Mouse (Mus musculus) CH12.LX (cell line): ENCODE measurements at regions not wholly inside any gene's neighbourhood (a gene's known extent, or its start where the extent isn't known, plus 50 kb on each side); places are given as distances from the start of the nearest gene placed in this dataset.

ENCODE experiments used
- DNase-seq: peaks from one replicate; pipeline ENCODE4 v3.0.0-alpha.2; 2013; ENCODE audit errors: extremely low read depth
- H3K27ac ChIP-seq: 2 replicates; pipeline ENCODE4 v1.5.1; 2012; ENCODE audit warnings: low read depth, mild to moderate bottlenecking, control low read depth, moderate library complexity; ENCODE audit not compliant: insufficient read depth
- H3K27me3 ChIP-seq: replicated peaks from 2 replicates; pipeline ENCODE3; 2012; ENCODE audit warnings: inconsistent platforms
- H3K36me3 ChIP-seq, 2 experiments: replicated peaks in 1 of 2; 2 replicates each; pipeline versions ENCODE3 to v1.6.1; 2012; ENCODE audit warnings: inconsistent platforms in 1 of 2, low read length in 1 of 2, mild to moderate bottlenecking in 1 of 2, mixed read lengths in 1 of 2, moderate library complexity in 1 of 2; ENCODE audit not compliant: control insufficient read depth in 1 of 2, insufficient read depth in 1 of 2
- H3K4me1 ChIP-seq, 2 experiments: 2 replicates each; pipeline ENCODE4 v1.6.1; 2012; ENCODE audit warnings: inconsistent platforms in 1 of 2, moderate library complexity in 1 of 2; ENCODE audit not compliant: insufficient read depth in 2 of 2, control insufficient read depth in 1 of 2
- H3K4me2 ChIP-seq: 2 replicates; pipeline ENCODE4 v1.6.1; 2012; ENCODE audit warnings: low read depth, mild to moderate bottlenecking, control low read depth; ENCODE audit not compliant: poor library complexity, insufficient read depth, severe bottlenecking
- H3K4me3 ChIP-seq, 3 experiments: fragments of 150-350 bp in 1 of 3; sonication (generic) in 1 of 3; replicated peaks in 1 of 3; 2 replicates each; pipeline versions ENCODE3 to v1.5.1; 2011 to 2012; ENCODE audit warnings: low read depth in 2 of 3, low read length in 2 of 3, mild to moderate bottlenecking in 2 of 3, moderate library complexity in 2 of 3, control low read depth in 1 of 3, improper control_type of control experiment in 1 of 3, inconsistent platforms in 1 of 3, mixed read lengths in 1 of 3; ENCODE audit not compliant: poor library complexity in 1 of 3
- H3K79me2 ChIP-seq: replicated peaks from 2 replicates; pipeline ENCODE4 v1.6.1; 2012; ENCODE audit warnings: mild to moderate bottlenecking, moderate library complexity; ENCODE audit not compliant: control insufficient read depth, poor library complexity, insufficient read depth, severe bottlenecking; ENCODE audit errors: extremely low read depth
- H3K9ac ChIP-seq: 2 replicates; pipeline ENCODE4 v1.6.1; 2012; ENCODE audit warnings: low read depth, mild to moderate bottlenecking, control low read depth, moderate library complexity; ENCODE audit not compliant: insufficient read depth
- H3K9me3 ChIP-seq: replicated peaks from 2 replicates; pipeline ENCODE3; 2012; ENCODE audit warnings: low read length, inconsistent platforms, mixed read lengths
- CHD2 ChIP-seq: IDR thresholded peaks from 2 replicates; pipeline ENCODE4 v1.6.1; 2011; ENCODE audit warnings: low read length, improper control_type of control experiment
- E2F4 ChIP-seq: IDR thresholded peaks from 2 replicates; pipeline ENCODE4 v1.6.1; 2011; ENCODE audit warnings: low read depth, low read length, improper control_type of control experiment; ENCODE audit not compliant: insufficient replicate concordance
- ELF1 ChIP-seq: IDR thresholded peaks from 2 replicates; pipeline ENCODE4 v1.6.1; 2014; ENCODE audit warnings: low read depth, mild to moderate bottlenecking, inconsistent platforms, low read length, improper control_type of control experiment
- EP300 ChIP-seq: IDR thresholded peaks from 2 replicates; pipeline ENCODE4 v1.6.1; 2011; ENCODE audit warnings: low read length, improper control_type of control experiment
- ETS1 ChIP-seq: conservative IDR thresholded peaks from 2 replicates; pipeline ENCODE4 v1.6.1; 2012; ENCODE audit warnings: low read depth, mild to moderate bottlenecking, inconsistent platforms, low read length, improper control_type of control experiment, moderate library complexity
- IRF4 ChIP-seq: IDR thresholded peaks from 2 replicates; pipeline ENCODE4 v1.6.1; 2014; ENCODE audit warnings: low read depth, mild to moderate bottlenecking, inconsistent platforms, low read length, improper control_type of control experiment
- JUN ChIP-seq: IDR thresholded peaks from 2 replicates; pipeline ENCODE4 v1.6.1; 2011; ENCODE audit warnings: low read depth, mild to moderate bottlenecking, low read length, improper control_type of control experiment, moderate library complexity; ENCODE audit not compliant: insufficient read depth
- JUND ChIP-seq: conservative IDR thresholded peaks from 2 replicates; pipeline ENCODE4 v1.6.1; 2011; ENCODE audit warnings: low read depth, low read length, improper control_type of control experiment
- MAX ChIP-seq: IDR thresholded peaks from 2 replicates; pipeline ENCODE4 v1.6.1; 2011; ENCODE audit warnings: low read length, improper control_type of control experiment
- NELFE ChIP-seq: IDR thresholded peaks from 2 replicates; pipeline ENCODE4 v1.6.1; 2011; ENCODE audit warnings: low read depth, low read length, improper control_type of control experiment
- NRF1 ChIP-seq: IDR thresholded peaks from 2 replicates; pipeline ENCODE4 v1.6.1; 2014; ENCODE audit warnings: low read depth, mild to moderate bottlenecking, inconsistent platforms, low read length, improper control_type of control experiment, moderate library complexity
- POLR2A ChIP-seq: IDR thresholded peaks from 2 replicates; pipeline ENCODE4 v1.6.1; 2011; ENCODE audit warnings: low read depth, mild to moderate bottlenecking, improper control_type of control experiment, low read length
- POLR2AphosphoS2 ChIP-seq: IDR thresholded peaks from 2 replicates; pipeline ENCODE4 v1.6.1; 2011; ENCODE audit warnings: low read depth, low read length, improper control_type of control experiment
- RAD21 ChIP-seq: IDR thresholded peaks from 2 replicates; pipeline ENCODE4 v1.6.1; 2011; ENCODE audit warnings: low read depth, mild to moderate bottlenecking, low read length, improper control_type of control experiment, moderate library complexity
- RCOR1 ChIP-seq: conservative IDR thresholded peaks from 2 replicates; pipeline ENCODE4 v1.6.1; 2012; ENCODE audit warnings: low read depth, mild to moderate bottlenecking, inconsistent platforms, low read length, improper control_type of control experiment
- SIN3A ChIP-seq: IDR thresholded peaks from 2 replicates; pipeline ENCODE4 v1.6.1; 2012; ENCODE audit warnings: low read length, improper control_type of control experiment, inconsistent platforms
- SMC3 ChIP-seq: IDR thresholded peaks from 2 replicates; pipeline ENCODE4 v1.6.1; 2011; ENCODE audit warnings: low read depth, low read length, improper control_type of control experiment
- USF2 ChIP-seq: conservative IDR thresholded peaks from 2 replicates; pipeline ENCODE4 v1.6.1; 2011; ENCODE audit warnings: low read depth, low read length, improper control_type of control experiment
- ZC3H11A ChIP-seq: IDR thresholded peaks from 2 replicates; pipeline ENCODE4 v1.6.1; 2012; ENCODE audit warnings: low read depth, mild to moderate bottlenecking, inconsistent platforms, low read length, improper control_type of control experiment
- ZNF384 ChIP-seq: IDR thresholded peaks from 2 replicates; pipeline ENCODE4 v1.6.1; 2012; ENCODE audit warnings: low read depth, low read length, improper control_type of control experiment, inconsistent platforms
- dilution Hi-C: fragments of 300-500 bp; cut with MboI; formaldehyde crosslinking; loops from 2 replicates; pipeline ENCODE4 v1.14.3; 2020; ENCODE audit warnings: low sequenced_read_pairs; ENCODE audit not compliant: extremely low pct_unique_long_range_greater_than_20kb, extremely low pct_ligation_motif_present
- in situ Hi-C: fragments of 300-500 bp; cut with MboI; formaldehyde crosslinking; loops from 3 replicates; pipeline ENCODE4 v1.14.3; 2019; ENCODE audit warnings: low sequenced_read_pairs, low pct_ligation_motif_present, low pct_unique_long_range_greater_than_20kb, mixed read lengths

DNA sequence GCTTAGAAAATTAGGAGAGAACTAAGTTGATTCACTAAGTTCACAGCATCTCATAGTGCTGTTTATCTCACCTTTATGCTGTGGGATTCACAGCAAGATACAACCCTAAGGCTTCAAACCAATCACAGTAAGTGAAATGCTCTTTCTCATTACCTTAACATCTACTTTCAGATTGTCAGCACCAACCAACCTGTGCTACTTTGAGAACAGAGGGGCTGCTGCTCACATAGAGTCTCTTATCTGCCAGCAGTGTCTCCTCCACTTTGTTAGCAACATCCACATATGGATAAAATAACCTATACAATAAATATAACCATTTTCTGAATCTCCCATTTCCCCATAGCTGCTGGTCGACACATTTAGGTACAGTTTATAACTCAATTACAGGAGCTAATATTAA, 456.1 kb downstream of the Tecrl start:
- no peak for TF ChIP-seq SMC3
- DNase-seq: no peak
- H3K4me2 ChIP-seq: no peak overlapping the region
- H3K9ac ChIP-seq: no peak overlapping the region
- H3K36me3 ChIP-seq: no peaks in the 10 kb centered on the region
- no peak overlapping the region for H3K27ac ChIP-seq
- no peaks in the 10 kb centered on the region for H3K27me3 ChIP-seq
- no peak overlapping the region for H3K4me3 ChIP-seq
- H3K4me1 ChIP-seq: no peaks in the 10 kb centered on the region
- dilution Hi-C loops: no loop called here
- in situ Hi-C loops: no loop called here
- H3K79me2 ChIP-seq: no peaks in the 10 kb centered on the region
- peaks cover 11% of the 10 kb centered on the region for H3K9me3 ChIP-seq

DNA sequence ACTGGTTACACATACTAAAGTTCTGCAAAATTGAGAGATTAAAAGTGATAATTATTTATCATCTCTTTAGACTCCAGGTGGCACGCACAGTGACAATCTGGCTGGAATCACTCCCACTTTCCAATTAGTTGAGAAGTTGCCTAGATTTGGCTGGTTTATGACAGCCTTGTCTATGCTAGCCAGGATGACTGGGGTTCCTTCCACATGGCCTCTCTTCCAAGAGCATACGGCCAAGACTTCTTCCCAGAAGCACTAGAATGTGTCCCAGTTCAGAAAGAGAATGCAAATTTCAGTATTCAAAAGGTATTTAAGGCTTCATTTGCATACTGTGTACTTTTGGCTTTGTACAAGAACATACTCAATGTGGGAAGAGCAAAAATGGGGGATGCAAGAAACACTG, 456.6 kb downstream of the Tecrl start:
- in situ Hi-C loops (no loop called here), dilution Hi-C loops (no loop called here)
- no peak overlapping the region for H3K27ac ChIP-seq
- H3K4me1 ChIP-seq: no peaks in the 10 kb centered on the region
- H3K4me2 ChIP-seq: no peak overlapping the region
- no peaks in the 10 kb centered on the region for H3K79me2 ChIP-seq
- H3K9me3 ChIP-seq: peaks cover 11% of the 10 kb centered on the region
- H3K9ac ChIP-seq: no peak overlapping the region
- TF ChIP-seq CHD2 (no peak), NELFE (no peak), RAD21 (no peak), ELF1 (no peak), POLR2A (no peak), JUND (no peak), POLR2AphosphoS2 (no peak), ZC3H11A (no peak), USF2 (no peak), E2F4 (no peak), IRF4 (no peak), ZNF384 (no peak), SMC3 (no peak), RCOR1 (no peak), JUN (no peak), SIN3A (no peak), EP300 (no peak), ETS1 (no peak), MAX (no peak), NRF1 (no peak)
- no peak overlapping the region for H3K4me3 ChIP-seq
- DNase-seq: no peak
- no peaks in the 10 kb centered on the region for H3K27me3 ChIP-seq
- no peaks in the 10 kb centered on the region for H3K36me3 ChIP-seq
